Mouse (Mus musculus) left cerebral cortex, postnatal 36 days (tissue): ENCODE results near the gene Pklr. TPM values are rescaled to one million over a fixed set of nuclear protein-coding genes. Genes with fewer than 3 reads are reported as not detected.
"Not testable (repeated sequence)": the region's sequence is repeated elsewhere in the genome, so short reads cannot be mapped to it uniquely, and the experiment has no call there.

ENCODE experiments used
- DNase-seq, 2 experiments: peaks; one replicate each; pipeline ENCODE4 v3.0.0; 2021 to 2022; ENCODE audit warnings: low spot score in 2 of 2, mixed read lengths in 1 of 2
- intact Hi-C: fragments of 180-260 bp; cut with DNase I; formaldehyde crosslinking; loops from one replicate; pipeline ENCODE4 v1.15.1; 2025
- total RNA-seq, 2 experiments: library from RNA; stranded (reverse); gene quantifications; 2 replicates each; pipeline ENCODE4 v1.2.3; 2021

Pklr gene
- total RNA-seq, 2 experiments from 2014 or later, result not detected

GRCm38 (mm10) chr3:89159616-89160344 is 23.8 kb downstream of the Pklr start, which contains the start of gene Hcn3:
Hcn3 (minus strand) TSS chr3:89160196.
- intact Hi-C loops, result loop anchor here (5.0 kb wide), 3 partner anchors 42 to 212 kb away; partner anchors contain the start of gene Rusc1
- DNase-seq, result peak in 1 of 2 experiments; percentile 55

DNA sequence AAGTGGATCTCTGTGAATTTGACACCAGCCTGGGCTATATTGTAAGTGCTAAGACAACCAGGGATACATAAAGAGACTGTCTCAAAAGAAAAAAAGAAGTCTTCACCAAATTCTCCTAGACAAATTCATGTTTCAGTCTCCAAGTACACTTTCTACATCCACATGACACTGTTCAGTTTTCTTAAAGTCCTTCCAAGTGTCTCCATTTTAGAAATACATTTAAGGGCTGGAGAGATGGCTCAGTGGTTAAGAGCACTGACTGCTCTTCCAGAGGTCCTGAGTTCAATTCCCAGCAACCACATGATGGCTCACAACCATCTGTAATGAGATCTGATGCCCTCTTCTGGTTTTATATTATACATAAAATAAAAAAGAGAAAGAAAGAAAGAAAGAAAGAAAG is 25.3 kb downstream of the Pklr start:
- intact Hi-C loops, result loop anchor here (5.0 kb wide), 2 partner anchors 44 to 214 kb away; no protein-coding TSS in a partner anchor

DNA sequence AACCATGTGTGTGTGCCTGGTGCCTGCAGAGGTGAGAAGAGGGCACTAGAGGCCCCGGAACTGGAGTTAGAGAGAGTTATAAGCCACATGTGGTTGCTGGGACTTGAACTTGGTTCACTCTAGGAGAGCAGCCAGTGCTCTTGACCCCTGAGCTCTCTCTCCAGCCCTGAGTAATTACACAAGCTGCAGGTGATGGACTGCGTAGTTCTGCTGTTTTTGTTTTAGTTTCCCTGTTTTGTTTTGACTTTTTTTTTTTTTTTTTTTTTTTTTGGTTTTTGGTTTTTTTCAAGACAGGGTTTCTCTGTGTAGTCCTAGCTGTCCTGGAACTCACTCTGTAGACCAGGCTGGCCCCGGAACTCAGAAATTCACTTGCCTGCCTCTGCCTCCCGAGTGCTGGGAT is 25.8 kb downstream of the Pklr start:
- intact Hi-C loops, result loop anchor here (5.0 kb wide), 2 partner anchors 44 to 214 kb away; no protein-coding TSS in a partner anchor
- DNase-seq, result no peak

More for the DNA sequence above, 25.3 kb downstream of the Pklr start:
- not testable (repeated sequence) for DNase-seq

- DNase-seq, result no peak
- intact Hi-C loops, result loop anchor here (5.0 kb wide), 2 partner anchors 46 to 216 kb away; no protein-coding TSS in a partner anchor
Measured at GRCm38 (mm10) chr3:89163123-89163522, 27.2 kb downstream of the Pklr start.

GRCm38 (mm10) chr3:89163643-89164245 is 27.8 kb downstream of the Pklr start:
- no peak for DNase-seq
- intact Hi-C loops, result loop anchor here (5.0 kb wide), 2 partner anchors 46 to 216 kb away; no protein-coding TSS in a partner anchor

- DNase-seq, result peak; percentile 93
- intact Hi-C loops, result loop anchor here (5.0 kb wide), 2 partner anchors 47 to 217 kb away; no protein-coding TSS in a partner anchor
Measured at GRCm38 (mm10) chr3:89164506-89165267, 28.7 kb downstream of the Pklr start, which contains the start of gene Clk2. Clk2 (plus strand) TSS chr3:89164795.

DNA sequence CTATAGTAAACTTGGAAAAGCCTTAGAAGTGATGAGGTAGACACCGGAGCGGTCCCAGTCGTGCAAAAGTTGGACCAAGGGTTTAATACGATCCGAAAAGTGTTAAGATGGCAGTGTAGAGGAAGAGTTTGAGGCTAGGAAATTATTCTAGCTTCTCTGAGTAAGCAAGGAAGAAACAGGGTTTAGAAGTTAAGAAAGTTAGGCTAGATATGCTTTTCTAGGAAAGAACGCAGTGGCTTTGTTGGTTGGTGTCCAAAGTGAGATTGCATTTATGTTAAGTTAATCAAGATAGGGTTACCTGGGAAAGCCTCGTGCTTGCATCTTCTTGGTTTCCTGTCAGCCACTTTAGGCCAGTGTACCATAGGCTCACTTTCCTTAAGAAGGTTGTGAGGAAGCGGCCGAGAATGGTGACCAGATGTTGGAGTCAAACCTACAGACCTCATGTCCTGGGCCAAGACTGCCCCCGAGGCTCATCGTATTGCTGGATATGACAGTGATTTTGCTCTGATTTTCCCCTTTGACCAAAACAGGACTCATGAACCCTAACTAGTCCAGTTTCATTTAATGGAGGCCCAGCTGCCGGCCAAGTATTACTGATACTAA is 29.4 kb downstream of the Pklr start:
- DNase-seq, result no peak
- intact Hi-C loops, result no loop called here

- DNase-seq, result no peak
- intact Hi-C loops, result no loop called here
Measured at GRCm38 (mm10) chr3:89166945-89167344, 31.0 kb downstream of the Pklr start.

DNA sequence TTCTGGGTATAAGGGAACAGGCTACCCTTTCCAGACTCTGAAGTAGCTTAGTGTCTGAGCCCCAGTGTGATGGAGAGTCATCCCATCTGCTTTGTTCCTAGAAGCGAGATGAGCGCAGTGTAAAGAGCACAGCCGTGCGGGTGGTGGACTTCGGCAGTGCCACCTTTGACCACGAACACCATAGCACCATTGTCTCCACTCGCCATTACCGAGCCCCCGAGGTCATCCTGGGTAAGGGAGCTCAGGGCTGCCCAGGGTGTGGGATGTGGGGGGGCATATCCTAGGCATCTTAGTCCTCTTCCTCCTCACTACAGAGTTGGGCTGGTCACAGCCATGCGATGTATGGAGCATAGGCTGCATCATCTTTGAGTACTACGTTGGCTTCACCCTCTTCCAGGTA is 38.9 kb downstream of the Pklr start:
- intact Hi-C loops, result no loop called here
- DNase-seq, result no peak

DNA sequence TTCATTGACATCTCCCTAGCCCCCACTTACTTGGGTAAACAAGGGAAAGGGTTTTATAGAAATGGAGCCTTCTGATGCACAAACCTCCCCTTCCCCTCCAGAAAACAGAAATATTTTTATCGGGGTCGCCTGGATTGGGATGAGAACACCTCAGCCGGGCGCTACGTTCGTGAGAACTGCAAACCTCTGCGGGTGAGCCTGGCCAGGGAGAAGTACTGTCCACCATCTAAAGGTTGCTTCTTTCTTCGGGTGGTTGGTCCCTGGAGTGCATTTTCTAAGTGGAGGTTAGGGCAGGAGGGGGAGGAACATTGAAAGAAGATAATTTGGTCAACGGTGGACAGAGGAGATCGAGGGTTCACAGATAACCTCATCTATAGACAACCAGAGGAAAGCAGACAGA is 39.6 kb downstream of the Pklr start:
- DNase-seq, result no peak
- intact Hi-C loops, result no loop called here

GRCm38 (mm10) chr3:89176421-89176820 is 40.5 kb downstream of the Pklr start:
- intact Hi-C loops, result no loop called here
- DNase-seq, result no peak

DNA sequence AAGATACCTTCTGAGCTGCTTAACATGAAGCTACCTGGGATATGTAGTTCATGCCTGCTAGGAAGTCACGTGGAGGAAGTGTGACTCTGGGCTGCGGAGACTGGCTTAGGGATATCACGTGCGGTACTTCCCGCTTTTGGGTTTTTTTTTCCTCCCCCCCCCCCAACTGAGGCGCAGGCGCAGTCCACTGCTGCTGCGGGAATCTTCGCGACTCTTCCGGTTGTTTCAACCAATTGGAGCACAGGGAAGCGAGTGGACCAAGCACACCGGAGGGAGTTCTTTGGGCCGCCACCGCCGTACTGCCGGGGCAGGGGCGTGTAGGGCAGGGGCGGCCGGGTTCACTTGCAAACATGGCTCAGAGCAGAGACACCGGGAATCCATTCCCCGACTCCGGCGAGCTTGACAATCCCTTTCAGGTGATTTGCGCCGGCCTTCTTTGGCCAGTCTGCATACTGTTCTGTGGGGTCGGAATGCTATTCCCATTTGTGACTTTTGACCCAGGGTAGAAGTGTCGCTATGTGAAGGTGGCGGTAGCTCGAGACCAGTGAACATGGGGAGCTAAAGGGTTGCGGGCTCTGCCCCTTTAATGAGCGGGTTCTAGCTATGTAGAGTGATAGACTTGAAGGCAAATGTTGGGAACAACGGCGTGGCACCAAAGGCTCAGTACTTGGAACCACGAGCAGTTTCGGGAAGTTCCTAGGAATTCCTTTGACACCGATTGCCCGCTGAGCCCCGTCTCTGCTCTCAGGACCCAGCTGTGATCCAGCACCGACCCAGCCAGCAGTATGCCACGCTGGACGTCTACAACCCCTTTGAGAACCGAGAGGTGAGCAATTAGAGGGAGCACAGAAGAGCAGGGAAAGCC is 41.5 kb downstream of the Pklr start, which contains the start of gene Scamp3:
Gene Scamp3 (plus strand): TSS at position 232 of the 865 bp plus-strand sequence.
- peak; percentile 83 to 87 for DNase-seq
- intact Hi-C loops, result no loop called here

DNA sequence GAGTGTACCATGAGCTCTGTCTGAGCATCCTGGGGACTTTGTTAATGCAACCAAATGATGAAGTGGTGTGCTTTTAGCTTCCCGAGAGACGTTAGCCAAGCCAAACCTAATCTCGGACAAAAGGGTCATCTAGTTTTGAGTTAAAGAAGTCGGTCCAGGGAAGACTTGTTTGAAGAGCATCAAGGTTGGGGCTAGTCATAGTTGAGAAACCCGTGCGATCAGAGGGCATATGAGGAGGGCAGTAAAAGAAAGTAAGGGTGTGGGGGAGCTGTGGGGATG is 42.1 kb downstream of the Pklr start:
- DNase-seq, result no peak
- intact Hi-C loops, result no loop called here

DNA sequence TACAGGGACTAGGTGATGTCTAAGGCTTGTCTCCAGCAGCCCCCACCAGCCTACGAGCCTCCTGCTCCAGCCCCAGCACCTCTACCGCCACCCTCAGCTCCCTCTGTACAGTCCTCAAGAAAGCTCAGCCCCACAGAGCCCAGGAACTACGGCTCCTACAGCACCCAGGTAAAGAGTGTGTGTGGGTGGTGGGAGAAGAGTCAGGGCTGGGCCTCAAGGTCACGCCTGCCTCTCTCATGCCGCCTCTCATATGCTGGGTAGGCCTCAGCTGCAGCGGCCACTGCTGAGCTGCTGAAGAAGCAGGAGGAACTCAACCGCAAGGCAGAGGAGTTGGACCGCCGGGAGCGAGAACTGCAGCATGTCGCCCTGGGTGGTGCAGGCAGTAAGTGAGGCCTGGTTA is 43.1 kb downstream of the Pklr start:
- DNase-seq, result no peak
- intact Hi-C loops, result no loop called here

GRCm38 (mm10) chr3:89181749-89182500 is 46.0 kb downstream of the Pklr start:
- DNase-seq, result no peak
- intact Hi-C loops, result no loop called here

DNA sequence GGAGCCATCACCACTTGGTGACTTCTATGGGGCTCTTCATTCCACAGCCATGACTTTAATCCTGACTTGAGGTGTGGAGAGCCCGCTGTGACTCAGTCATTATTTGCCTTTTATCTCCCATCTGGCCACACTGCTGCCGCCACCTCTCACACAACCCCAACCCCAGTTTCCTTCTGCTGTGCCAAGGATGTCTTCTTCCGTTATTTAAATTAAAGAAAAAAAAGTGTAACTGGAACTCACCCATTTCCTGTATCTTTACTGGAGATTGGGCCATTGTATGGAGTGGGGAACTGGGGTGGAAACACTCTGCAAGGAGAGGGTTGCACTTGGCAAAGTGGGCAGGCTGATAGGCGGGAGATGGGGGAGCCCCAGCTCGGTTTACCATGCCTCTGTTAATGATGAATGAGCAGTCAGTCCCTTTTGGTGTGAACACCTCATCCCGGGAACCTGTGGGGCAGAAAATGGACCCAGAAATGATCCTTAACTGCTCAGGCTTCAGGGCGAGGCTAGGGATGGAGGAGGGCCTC is 46.7 kb downstream of the Pklr start:
- intact Hi-C loops, result no loop called here
- DNase-seq, result no peak

DNA sequence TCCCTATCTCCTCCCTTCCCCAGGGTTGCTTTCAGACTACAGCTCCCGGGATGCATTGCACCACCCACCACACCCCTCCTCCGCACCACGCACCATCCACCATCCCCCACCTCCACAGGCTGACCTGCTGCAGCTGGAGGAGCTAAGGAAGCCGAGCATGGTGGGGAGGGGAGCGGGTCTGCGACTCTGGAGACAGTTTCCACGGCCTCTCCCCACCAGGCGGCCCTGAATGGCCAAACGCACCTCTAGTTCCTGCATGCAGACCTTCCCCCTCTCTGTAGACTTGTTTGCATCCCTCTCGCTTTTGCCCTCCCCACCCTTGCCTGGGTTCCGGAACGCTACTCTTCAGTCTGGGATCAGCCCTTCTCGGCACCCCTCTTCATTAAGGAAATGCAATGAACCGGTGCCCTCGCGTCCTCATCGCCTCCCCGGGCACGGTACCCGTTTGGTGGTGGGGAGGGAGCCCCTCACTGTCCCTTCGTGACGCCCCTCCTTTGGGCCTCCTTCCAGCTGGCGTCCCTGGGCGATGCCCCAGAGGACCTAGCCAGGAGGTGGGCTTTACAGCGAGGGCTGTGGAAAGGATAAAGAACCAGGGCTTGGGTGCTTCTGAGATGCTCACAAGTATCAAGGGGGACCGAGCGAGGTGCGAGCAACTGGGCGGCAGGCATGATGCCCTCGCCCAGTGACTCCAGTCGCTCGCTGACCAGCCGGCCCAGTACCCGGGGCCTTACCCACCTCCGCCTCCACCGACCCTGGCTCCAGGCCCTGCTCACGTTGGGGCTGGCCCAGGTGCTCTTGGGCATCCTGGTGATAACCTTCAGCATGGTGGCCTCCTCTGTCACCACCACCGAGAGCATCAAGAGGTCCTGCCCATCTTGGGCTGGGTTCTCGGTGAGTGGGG is 47.4 kb downstream of the Pklr start, which contains the start of gene Fam189b:
Gene Fam189b (plus strand): TSS at position 86 of the 901 bp plus-strand sequence.
- intact Hi-C loops, result no loop called here
- DNase-seq, result peak; percentile 92 to 93
